Mouse (Mus musculus) cerebellum, postnatal 4 days (tissue): Measurements from ENCODE around the gene Sparcl1.
A peak's percentile ranks its signal among the peaks of the same experiment; 100 is the strongest.

Experiments used
- DNase-seq, 2 experiments: peaks; one replicate each; pipeline ENCODE4 v3.0.0; 2022; ENCODE audit warnings: low spot score in 2 of 2, mixed read lengths in 1 of 2

The Sparcl1 gene

DNA sequence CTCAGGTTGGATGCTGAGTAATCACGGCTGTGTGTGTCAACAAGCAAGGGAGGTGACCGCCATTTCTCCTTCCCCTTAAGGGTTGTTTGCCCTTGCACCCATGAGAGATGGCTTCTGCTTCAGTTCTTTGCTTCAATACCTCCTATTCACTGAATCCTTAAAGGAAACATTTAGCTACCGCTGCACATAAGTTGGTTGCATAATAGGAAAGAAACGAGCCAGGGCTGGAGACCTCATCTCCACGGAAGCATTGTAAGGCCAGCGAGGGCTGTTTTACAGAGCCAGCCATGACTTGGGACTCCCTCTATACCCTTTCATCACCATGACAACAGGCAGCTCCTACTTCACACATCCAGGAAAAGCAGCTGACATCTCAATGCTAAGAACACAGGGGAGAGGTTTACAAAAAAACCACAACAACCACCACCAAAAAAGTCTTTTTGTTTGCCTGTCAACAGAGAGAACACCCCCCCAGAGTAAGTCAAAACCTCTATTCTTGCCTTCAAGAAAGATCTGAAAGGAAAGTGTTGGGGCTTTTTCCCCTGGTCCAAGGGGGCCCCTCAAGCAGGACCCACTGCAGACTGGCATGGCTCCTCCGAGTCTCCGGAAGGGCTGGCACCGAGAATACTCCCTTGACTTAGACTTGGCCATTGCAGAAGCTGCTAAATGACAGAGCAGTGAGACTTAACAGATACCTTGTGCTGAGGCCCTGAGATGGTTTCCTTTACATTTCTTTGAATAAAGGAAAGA lies 3.2 kb downstream of the Sparcl1 start:
- DNase-seq = peak in 1 of 2 experiments; percentile 45

DNA sequence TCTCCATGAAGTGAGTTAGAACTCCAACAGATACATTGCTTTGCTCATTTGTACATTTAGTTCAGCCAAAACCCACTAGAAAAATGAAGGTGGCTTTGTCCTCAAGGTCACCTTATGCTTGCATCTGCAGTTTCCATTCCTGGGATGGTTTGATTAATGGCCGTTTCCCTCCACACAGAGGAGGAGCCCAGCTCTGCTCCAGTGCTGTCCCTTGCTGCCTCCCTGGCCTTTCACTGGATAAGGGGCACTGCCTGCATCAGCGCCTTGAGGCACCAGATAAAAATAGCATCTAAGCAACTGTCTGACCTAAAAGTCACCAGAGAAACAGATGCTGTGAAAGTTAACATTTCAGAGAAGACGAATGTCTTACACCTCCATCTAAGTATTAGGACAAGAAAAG lies 4.0 kb downstream of the Sparcl1 start:
- DNase-seq = no peak

DNA sequence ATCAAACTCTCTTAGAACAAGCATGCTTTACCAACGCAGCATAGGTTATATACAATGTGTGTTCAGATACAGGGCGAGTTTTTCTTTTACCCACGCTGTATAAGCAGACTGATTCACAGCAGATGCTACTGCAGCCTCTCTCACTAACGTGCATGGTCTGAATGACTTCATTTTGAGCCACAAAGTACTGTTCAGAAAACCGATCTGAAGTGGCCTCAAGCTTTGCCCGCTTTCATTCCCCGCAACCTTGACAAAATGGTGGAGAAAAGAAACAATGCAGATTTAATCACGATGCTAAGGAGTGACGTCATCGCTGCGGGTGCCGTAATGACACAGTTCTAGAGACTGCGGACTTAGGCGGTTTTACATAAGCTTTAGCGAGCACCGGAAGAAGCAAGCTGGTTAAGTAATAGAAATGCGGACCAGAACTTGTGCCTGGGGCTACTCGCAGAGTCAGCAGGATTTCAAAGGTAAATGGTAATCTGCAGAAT lies 4.6 kb downstream of the Sparcl1 start:
- DNase-seq = peak in 1 of 2 experiments; percentile 28

DNA sequence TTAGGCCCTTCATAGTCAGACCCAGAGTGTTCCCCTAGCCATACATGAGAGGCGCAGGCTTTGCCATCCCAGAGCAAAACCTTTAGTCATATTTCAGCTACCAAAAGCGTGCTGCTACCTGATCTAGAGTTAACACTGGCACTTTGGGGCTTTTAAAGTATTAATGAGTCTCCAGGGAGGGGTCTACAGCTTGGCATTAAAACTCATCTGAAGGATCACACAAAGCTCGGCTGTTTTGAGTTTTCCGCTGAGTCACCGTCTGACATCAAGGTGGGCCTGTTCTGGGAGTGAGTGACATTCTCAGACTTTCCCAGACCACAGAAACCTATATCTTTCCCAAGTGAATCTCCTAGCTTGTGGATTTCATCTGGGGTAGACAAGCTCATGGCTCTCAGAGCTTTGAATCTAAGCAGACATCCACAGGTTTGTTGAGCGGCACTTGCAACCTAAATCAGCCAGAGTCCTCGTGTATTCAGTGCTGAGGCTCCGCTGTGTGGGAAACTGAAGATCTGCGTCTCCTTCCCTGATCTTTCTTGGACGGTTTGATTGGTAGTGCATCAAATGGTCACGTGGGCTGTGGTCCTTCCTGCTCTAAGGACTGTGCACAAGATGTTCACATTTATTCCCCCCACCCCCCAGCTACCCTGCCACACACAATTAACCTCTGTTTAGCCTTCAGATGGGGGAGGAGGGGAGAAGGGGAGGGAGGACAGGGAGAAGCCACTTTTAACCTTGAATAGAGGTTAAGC lies 5.2 kb downstream of the Sparcl1 start:
- DNase-seq = no peak

DNA sequence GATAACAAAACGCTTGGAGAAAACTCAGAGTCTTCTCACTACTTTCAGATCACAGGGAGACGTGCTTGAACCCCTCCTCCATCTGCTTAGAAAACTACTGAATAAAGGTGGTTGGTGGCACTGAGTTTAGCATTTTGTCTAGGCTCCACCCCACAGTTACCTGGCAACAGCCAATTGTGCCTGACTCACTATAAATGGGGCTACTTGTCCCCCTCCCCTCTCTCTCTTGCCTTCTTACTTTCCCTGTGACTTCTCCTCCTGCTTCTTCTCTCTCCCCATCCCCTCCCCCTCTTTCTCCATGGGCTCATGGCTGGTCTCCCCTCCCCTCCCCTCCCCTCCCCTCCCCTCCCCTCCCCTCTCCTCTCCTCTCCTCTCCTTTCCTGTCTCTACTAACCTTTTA lies 9.4 kb downstream of the Sparcl1 start:
- DNase-seq = no peak

DNA sequence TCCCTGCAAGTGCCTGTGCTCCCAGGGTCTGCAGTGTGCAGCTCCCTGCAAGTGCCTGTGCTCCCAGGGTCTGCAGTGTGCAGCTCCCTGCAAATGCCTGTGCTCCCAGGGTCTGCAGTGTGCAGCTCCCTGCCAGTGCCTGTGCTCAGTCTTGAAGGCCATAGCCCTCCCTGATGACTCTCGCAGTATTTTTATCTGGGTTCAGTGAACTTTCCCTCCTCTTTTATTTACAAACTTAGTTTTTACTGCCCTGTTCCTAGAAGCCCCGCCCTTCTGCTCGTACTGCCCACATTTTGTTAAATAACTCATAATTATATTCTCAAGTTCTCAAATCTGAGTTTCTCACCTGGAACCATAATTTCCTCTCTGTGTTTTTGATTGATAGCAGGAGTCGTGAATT lies 10.4 kb downstream of the Sparcl1 start:
- DNase-seq = no peak

DNA sequence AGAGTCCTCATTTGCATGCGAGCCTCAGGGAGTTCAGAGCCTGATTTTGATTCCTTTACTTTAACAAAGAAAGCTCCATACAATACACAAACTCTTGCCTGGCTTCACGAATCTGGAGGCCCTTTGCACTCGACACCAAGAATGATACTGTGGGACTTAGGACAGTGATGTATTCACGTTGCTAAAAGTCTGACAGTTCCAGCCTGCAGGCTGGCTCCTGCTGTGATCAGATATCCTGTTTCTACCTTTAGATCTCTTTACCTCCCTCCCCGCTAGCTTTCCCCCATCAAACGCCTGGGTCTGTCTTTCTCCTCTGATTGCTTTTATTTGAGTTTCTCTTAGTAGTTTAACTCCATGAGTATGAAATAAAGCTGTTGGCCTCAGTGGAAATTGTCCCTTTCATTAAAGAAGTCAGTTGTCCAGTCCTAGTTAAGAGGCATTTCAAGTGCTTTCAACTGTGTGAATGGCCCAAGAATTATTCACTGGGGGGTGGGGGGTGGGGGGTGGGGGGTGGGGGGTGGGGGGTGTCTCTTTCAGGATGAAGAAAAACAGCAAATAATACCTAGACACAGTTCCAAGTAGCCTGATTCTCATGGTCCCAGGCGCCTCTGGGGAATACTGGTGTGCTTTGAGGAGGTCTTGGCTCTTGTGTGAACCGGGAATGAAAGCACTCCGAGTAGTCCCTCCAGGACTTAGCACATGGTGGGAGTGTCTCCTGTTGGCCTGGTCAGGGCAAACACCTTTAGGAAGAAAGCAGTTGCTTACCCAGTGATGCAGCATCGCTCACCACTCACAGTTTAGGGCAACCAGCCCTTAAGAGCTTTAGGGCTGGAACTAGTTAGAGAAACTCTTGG lies 11.6 kb downstream of the Sparcl1 start:
- DNase-seq = no peak

DNA sequence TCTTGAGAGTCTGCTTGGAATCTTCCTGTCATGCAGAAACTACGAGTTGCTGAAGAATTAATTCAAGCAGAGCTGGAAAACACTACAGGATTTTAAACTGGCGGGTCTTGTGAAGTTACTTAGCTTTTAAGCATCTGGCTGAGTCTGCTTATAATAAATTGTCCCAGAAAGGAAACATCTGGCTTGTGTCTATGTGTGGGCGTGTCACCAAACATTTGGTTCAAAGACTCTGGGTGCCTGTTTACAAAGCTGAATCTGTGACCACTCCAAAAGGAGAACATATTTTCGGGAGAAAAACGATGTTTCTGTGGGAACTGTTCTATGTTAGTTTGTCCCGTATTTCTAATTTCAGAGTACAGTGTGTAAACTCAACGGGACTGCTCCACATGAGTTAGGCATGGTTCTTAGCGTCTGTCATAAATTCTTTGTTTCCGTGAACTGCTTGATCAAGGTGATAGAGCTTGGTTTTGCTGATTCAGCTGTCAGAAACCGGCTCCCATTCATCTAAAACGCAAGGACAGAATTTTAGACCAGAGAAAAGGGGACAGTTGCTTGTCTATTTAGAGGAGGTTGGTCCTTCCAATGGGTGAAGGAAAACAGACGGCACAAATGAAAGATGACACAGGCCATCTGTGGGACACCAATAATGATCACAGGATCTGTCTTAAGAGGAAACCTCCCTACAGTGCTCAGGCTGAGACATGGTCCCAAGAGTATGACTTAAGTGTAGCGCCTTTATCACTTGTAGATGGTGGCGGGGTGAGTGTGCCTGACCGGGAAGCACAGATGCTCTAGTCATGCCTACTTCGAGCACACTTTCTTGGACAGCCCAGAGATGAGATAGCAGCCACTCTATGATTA lies 17.2 kb downstream of the Sparcl1 start:
- DNase-seq = no peak

DNA sequence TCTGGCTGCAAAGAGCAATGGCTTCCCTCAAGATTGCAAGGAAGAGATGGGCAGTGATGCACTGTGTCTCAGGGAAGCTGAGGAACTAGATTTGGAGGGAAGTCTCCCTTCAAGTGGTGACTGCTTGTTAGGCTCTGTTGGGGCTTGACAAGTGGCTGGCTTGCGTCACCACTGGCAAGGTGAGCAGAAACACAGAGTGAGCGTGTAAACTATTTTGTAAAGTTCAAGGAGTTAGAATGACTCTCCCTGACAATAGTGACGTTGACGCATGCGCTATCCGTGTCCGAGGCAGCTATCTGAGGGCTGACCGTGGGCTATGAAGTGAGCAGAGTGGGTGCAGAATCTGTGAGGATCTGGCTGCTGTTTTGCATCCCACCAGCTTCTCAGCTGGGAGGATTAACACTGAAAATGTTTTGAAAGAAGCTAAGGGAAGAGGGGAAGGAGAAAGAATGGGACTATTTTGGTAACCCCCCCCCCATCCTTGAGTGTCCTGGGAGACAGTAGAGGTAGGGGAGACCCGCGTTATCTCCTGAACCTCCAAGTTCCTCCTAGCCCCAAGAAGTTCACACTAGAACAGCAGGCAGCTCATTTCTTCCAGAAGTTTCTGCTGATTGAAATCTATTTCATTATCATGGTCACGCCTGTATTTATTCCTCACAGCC lies 18.0 kb downstream of the Sparcl1 start:
- no peak for DNase-seq

DNA sequence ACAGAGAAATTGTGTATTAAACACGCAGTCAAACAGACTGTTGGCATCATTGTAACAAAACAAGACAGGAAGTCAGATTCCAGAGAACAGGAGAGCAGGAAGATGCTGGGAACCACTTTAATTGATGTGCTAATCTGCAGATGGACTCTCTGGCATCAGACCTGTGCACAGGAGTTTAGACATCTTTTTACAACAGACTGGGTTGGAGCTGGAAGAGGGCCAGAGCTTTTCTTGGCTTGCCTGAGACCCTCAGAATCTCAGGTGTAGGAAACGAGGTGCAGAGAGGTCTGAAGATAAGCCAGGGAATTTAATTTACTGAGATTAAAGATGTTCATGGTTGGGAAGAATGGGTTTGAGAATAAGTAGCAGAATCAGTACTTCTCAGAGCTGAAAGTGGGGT lies 23.8 kb downstream of the Sparcl1 start:
- no peak for DNase-seq

DNA sequence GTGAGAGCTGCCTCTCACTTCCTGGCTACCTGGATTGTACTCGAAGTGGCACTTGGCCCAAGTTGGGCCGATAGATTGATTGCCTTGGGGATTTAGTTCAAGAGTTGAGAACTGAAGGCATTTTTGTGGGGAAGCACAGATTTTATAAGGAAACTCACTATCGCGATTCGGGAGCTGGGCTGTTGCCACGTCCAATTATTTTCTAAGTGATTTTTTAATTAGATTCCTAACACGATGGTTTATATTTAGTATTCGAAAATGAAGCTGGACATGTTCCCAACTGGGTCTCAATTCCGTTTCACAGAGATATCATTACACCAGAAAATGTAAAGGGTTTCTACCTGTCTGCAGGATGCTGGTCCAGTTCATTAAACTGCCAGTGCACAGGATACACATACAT lies 28.2 kb downstream of the Sparcl1 start:
- DNase-seq = no peak

DNA sequence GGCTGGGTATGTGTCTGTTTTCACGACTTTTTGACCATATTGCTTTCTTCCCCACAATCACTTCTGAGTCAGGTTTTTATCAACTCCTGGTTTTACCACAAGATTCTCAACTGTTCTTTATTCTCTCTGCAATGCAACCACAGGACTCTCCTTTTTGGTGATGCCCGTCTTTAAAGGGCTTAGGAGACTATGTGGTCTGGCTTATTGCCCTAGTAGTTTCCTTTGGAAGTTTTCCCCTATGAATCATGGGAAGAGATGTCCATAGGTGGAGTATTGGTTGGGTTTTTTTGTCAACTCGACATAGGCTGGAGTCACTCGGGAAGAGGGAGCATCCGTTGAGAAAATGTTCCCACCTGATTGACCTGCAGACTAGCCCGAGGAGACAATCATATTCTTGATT lies 32.8 kb downstream of the Sparcl1 start:
- DNase-seq = no peak

DNA sequence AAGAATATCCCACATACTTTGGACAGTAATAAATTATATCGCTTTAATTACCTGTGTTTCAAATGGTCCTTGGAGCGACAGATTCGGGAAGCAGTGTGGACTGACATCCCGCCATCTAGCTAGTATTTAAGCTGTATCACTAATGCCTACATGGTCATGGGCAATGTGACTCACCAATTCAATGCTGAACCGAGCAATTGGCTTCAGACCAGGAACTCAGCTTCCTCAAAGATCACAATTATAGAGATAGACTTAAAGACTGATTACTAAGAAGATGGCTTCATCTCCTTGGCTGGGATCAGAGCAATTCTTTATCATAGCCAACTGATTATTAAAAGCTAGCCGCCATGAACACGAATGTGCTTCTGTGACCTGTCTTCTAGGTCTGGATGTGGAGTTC lies 36.0 kb downstream of the Sparcl1 start, which contains the start of gene Gm17660:
TSS of gene Gm17660 (minus strand) at position 101 of the 400 bp plus-strand sequence.
- no peak for DNase-seq

DNA sequence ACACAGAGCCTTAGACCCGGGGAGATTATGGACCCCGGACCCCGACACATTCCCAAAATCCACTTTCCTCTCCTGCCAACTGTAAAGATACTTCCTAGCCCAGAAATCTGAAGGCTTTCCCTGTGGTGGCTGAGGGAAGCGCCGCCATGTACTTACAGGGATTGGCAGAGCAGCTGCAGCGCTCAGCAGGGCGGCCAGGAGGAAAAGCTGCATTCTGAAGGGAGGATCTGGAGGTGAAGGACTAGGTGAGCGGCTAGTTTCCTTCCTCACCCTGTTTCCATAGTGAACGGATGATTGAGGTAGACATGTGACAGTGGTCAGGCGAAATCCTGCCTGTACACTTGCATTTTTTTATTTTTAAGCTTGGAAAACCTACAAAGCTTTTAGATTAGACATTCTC lies 37.2 kb downstream of the Sparcl1 start:
- no peak for DNase-seq

DNA sequence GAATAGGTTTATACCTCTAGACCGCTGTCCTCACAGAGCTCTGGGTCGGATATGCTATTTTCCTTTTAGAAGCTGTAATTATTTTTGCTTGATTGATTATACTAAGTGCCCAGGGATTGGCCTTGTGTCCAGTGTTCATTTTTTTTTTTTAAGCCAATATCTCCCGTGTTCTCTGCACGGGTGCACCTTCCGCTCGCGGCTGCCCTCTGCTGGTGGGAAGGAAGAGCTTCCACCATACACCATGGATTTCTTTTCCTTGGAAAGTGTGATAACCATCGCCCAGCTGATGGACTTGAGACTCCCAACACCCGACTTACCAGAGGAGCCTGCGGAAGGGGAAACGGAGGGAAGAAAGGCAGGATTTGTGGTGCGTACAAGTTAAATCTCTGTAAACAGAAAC lies 39.1 kb downstream of the Sparcl1 start:
- DNase-seq = peak; percentile 57 to 68

DNA sequence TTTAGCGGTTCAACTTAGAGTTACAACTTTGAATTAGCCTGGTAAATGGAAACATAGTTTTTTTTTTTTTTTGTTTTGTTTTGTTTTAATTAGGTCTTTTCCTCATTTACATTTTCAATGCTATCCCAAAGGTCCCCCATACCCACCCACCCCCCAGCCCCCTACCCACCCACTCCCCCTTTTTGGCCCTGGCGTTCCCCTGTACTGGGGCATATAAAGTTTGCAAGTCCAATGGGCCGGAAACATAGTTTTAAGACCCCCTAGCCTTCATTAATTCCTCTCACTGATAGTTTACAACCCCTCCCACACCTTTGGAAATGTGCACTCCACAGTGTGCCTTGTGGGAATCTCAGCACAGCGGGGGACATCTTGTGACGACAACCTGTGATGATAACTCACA lies 39.9 kb downstream of the Sparcl1 start:
- DNase-seq = no peak

DNA sequence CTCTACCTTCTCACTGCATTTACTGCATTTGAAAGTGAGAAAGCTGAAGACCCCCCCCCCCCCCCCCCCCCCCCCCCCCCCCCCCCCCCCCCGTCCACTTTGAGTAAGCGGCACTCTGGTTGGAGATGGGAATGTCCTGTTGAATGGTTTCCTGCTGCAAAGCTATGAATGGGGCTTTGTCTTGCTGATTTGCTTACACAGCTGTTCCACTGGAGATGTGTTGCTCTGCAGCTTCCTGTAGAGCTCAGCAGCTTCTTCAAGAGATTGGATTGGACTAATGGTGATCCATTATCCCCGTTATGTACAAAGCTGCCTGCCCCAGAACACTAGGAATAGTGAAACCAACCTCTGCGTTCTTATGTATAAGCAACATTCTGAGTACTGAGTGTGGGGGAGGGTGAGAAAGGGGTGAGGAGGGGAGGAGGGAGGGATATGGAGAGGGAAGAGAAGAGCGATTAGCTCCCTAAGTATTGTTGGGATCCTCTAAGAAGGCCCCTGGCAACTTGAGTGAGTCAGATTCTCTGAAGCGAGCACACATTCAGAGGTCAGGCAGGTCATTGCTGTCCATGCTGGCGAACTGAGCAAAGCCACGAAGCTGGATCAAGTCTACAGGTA lies 41.2 kb downstream of the Sparcl1 start:
- no peak for DNase-seq

DNA sequence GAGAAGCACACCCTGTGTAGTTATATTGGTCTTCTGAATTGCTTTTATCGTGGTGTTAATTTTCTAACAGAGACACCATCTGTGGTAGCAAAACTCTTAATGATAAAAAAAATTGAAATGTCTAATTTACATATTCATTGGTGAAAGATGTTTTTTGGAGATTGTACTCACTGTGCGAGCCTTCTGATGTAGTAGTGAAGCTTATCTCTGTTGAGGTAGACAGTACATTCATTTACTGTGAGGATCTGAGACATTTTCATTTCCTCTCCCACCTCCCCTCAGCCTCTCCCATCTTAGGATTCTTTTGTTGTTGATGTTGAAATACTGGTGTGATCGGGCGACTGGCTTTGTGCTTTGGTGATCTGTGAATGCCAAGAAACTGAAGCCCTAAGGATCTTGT lies 42.5 kb downstream of the Sparcl1 start:
- DNase-seq = no peak

DNA sequence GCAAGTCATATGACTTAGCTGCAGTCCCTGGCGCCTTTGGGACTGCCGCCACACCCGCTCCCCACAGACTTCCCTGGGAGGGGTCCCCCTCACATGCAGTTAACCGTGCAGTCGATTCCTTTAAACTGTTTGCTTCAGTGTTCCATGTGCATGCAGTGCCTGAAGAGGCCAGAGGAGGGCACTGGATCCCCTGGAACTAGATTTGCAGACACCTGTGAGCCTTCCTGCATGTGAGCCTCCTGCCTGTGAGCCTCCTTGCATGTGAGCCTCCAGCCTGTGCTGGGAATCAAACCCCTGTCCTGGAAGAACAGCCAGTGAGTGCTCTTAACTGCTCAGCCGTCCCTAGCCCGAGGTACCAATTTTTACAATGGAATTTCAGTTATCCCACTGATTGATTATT lies 44.8 kb downstream of the Sparcl1 start:
- DNase-seq = no peak
